Mouse (Mus musculus) embryonic stem cell, embryonic (primary cell): ENCODE measurements around the gene Sbf2.
"Not testable (repeated sequence)": the region's sequence is repeated elsewhere in the genome, so short reads cannot be mapped to it uniquely, and the experiment has no call there.

ENCODE experiments used
- CTCF ChIA-PET, 4 experiments: fragments of 300-600 bp in 2 of 4; fragments of 350-600 bp in 2 of 4; sonication (Branson Sonifier 250); formaldehyde crosslinking; loops; one replicate each; lab custom pipeline; 2022; ENCODE audit warnings: inconsistent platforms in 2 of 4; lab: Charles Lee
- POLR2A ChIA-PET, 4 experiments: fragments of 300-600 bp in 2 of 4; fragments of 350-600 bp in 2 of 4; sonication (Branson Sonifier 250); formaldehyde crosslinking; loops; one replicate each; lab custom pipeline; 2022; ENCODE audit warnings: antibody characterized with exemption in 4 of 4, inconsistent platforms in 1 of 4; lab: Charles Lee

Sbf2 gene

DNA sequence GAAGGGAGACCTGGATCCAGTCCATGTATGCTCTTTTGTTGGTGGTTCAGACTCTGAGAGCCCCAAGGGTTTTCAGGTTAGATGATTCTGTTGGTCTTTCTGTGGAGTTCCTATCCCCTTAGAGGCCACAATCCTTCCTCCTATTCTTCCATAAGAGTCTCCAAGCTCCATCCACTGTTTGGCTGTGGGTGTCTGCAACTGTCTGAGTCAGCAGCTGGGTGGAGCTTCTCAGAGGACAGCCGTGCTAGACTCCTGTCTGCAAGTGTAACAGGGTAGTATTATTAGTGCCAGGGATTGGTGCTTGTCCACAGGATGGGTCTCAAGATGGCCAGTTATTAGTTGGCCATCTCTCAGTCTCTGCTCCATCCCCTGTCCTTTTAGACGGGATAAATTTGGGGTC lies 9.3 kb upstream of the Sbf2 start:
- CTCF ChIA-PET: no interaction called here
- POLR2A ChIA-PET: interaction anchor here in 1 of 4 experiments (1.6 to 5.3 kb wide), 2 partner anchors 9 to 13 kb away, joined by 3 to 41 read pairs; partner anchors contain the start of gene Sbf2

DNA sequence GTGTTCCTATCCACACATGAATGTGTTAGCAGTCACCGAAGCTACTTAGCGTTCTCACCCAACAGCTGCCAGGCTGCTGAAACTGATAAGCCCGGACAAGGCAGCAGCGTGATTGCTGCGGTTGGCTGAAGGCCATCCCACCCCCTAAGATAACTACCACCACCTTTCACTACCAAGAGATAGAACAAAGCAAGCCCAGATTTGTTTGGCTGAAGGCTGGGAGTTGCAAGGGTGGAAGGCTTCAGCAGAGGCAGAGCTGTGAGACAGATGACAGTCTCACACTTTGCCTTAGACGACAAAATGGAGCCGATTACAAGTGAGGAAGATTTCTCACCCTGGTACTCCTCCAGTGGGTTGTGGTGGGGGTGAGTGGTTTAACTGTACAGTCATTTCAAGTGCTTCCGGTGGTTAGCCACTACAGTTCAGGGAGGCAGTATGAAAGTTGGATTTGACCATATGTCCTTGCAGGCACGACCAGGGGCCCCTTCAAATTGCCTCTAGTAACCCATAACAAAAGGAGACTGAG lies 4.4 kb upstream of the Sbf2 start:
- CTCF ChIA-PET: interaction anchor here in 2 of 4 experiments (0.6 to 1.6 kb wide), 5 partner anchors 11 to 1350 kb away, joined by 3 to 4 read pairs (median 3); no protein-coding TSS in a partner anchor
- POLR2A ChIA-PET: interaction anchor here in 3 of 4 experiments (0.5 to 5.8 kb wide), 9 partner anchors 9 to 558 kb away, joined by 3 to 47 read pairs (median 3); partner anchors contain the start of genes Adm (in 2 of the 3) and Zfp143 (in 1 of the 3)

DNA sequence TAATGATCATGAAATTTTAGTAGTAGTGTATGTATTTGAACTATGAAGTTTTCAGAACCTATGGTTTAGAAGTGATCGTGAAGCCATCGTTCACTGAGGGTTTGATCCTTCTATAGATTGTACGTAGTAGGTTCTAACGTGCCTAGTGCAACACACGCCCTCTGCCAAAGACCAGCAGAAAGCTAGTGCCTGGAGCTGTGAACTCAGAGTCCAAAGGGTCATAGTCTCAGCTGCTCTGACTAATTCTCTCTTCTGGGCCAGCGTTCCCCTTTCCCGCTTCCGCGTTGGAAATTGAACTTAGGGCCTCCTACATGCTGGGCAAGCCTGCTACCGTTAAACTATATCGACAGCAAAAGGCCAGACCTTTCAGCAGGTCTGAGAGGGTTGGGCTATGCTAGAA lies 1.1 kb upstream of the Sbf2 start:
- ChIA-PET CTCF (interaction anchor here in 2 of 4 experiments (0.7 to 1.4 kb wide), 2 partner anchors 14 to 15 kb away, joined by 3 read pairs; no protein-coding TSS in a partner anchor), POLR2A (interaction anchor here in 3 of 4 experiments (0.5 to 3.6 kb wide), 16 partner anchors 11 to 1511 kb away, joined by 3 to 45 read pairs (median 4); partner anchors contain the start of gene Adm (in 2 of the 3))

DNA sequence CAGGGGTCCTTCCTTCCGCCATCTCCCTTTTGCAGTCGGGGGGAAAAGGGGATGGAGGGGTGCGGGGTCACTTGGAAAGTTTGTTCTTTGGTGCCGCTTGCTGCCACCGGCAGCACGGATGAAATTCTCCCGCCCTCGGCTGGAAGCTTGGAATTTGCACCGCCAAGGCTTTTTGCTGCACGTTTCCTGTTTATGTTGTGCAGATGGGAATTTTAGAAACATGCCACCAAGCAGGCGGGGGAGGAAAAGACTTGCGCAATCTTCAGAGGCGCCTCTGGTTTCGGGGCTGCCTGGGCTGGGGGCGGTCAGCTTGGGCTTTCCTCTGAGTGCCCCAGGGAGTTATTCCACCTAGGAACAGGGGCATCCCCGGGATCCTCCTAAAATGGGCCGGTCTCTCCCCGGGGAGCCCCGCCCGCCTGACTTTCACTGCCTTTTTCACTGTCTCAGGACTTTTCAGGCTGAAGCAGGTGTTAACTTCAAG lies 469 bp upstream of the Sbf2 start:
- POLR2A ChIA-PET: interaction anchor here in 3 of 4 experiments (0.6 to 3.6 kb wide), 12 partner anchors 11 to 425 kb away, joined by 3 to 45 read pairs (median 4); partner anchors contain the start of gene Adm (in 2 of the 3)

DNA sequence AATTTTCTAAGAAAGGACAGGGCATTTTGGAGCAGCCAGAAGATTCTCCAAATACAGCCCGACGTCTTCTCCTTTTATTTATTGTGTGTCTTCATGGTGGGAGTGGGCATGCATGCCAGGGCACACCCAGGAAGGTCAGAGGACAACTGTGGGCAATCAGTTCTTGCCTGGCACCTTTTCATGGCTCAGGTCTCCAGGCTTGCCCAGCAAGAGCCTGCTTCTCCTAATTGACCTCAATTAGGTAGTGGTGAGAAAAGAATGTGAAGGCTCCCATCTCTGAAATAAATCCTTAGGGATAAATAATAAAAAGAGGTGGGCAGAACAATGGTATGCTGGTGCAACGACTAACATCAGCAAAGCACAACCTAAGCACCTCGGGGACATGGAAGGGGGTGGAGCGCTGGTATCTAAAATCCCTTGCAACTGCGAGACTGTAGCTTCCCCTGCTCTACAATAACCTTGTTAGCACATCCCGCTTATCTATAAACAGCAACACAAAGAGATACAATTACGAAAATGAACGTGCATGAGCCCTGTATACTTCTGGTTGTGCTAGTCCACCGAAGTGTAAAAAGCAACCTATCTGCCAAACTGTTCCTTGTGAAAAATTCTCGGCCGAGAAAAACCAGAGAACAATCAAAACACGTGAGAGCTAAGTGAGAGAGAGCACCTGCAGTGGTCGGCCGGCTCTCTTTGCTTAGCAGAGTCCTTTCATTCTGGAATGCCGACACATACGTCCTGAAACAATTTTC lies 1.2 kb downstream of the Sbf2 start:
- CTCF ChIA-PET: interaction anchor here in 1 of 4 experiments (0.8 kb wide), 1 partner anchor 327 kb away, joined by 3 read pairs; no protein-coding TSS in a partner anchor
- POLR2A ChIA-PET: interaction anchor here in 3 of 4 experiments (0.6 to 3.6 kb wide), 7 partner anchors 10 to 324 kb away, joined by 3 to 45 read pairs (median 4); partner anchors contain the start of gene Adm (in 2 of the 3)

More for the DNA sequence above, 469 bp upstream of the Sbf2 start:
- CTCF ChIA-PET: interaction anchor here in 2 of 4 experiments (0.6 to 1.4 kb wide), 2 partner anchors 15 to 350 kb away, joined by 3 read pairs; no protein-coding TSS in a partner anchor

DNA sequence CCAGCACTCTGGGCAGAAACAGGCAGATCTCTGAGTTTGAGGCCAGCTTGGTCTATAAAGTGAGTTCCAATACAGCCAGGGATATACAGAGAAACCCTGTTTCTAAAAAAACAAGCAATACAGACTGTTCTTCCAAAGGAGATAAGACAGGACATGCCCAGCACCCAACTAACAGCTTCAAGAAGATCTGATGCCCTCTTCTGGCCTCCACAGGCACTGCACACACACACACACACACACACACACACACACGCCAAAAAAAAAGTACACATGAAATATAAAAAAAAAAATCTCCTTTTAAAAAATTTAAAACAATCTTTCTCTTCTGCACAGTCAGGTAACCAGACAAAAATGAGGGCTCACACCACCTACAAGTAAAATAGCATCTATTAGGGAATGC lies 7.8 kb downstream of the Sbf2 start:
- ChIA-PET POLR2A (interaction anchor here in 3 of 4 experiments (0.5 to 0.9 kb wide), 4 partner anchors 12 to 473 kb away, joined by 3 to 6 read pairs (median 4); no protein-coding TSS in a partner anchor), CTCF (interaction anchor here in 1 of 4 experiments (0.6 kb wide), 2 partner anchors 122 to 1467 kb away, joined by 3 read pairs; no protein-coding TSS in a partner anchor)

DNA sequence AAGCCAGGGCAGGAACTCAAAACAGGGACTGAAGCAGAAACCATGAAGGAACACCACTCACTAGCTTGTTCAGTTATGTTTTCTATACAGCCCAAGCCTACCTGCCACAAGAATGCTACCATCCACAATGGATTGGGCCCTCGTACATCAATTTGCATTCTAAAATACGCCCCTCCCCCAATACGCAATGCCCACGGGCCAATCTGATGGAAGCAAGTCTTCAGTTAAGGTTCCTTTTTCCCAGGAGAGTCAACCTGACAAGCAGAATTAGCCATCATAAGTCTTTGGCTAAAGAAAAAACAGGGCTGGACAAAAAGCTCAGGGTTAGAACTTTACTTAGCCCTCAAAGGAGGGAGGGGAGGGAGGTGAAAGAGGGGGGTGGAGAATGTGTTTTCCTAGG lies 9.2 kb downstream of the Sbf2 start:
- CTCF ChIA-PET: interaction anchor here in 2 of 4 experiments (0.6 to 1.1 kb wide), 2 partner anchors 25 to 122 kb away, joined by 3 to 6 read pairs; no protein-coding TSS in a partner anchor
- POLR2A ChIA-PET: interaction anchor here in 1 of 4 experiments (1.1 kb wide), 1 partner anchor 21 kb away, joined by 3 read pairs; no protein-coding TSS in a partner anchor

DNA sequence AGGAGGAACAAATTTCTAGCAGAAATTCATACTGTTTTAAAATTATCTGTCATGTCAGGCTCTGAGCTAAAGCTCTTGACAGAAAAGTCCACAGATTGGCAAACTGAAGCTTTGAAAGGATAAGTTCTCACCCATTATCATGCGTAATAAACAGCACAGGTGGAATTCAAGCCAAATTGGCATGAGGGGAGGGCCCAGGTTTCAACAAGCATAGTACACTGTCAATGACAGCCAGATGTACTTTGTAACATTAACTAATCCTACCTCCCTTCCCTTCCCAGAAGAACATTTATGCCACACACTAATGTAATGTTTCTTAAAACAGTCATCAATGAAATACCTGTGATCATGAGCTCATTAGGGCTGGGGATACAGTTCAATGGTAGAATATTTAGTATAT lies 17.6 kb downstream of the Sbf2 start:
- POLR2A ChIA-PET: interaction anchor here in 1 of 4 experiments (1.0 kb wide), 1 partner anchor 54 kb away, joined by 3 read pairs; no protein-coding TSS in a partner anchor

DNA sequence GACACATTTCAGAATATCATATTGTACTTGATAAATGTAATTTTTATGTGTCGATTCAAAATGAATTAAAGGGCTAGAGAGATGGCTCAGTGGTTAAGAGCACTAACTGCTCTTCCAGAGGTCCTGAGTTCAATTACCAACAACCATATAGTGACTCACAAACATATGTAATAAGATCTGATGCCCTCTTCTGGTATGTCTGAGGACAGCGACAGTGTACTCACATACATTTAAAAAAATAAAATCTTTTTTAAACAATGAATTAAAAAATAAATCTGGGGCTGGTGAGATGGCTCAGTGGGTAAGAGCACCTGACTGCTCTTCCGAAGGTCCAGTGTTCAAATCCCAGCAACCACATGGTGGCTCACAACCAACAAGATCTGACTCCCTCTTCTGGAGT lies 20.7 kb downstream of the Sbf2 start:
- POLR2A ChIA-PET: interaction anchor here in 1 of 4 experiments (0.7 to 0.9 kb wide), 2 partner anchors 13 to 22 kb away, joined by 3 to 4 read pairs; no protein-coding TSS in a partner anchor
- CTCF ChIA-PET: not testable (repeated sequence)

More for the DNA sequence above, 17.6 kb downstream of the Sbf2 start:
- CTCF ChIA-PET: no interaction called here

DNA sequence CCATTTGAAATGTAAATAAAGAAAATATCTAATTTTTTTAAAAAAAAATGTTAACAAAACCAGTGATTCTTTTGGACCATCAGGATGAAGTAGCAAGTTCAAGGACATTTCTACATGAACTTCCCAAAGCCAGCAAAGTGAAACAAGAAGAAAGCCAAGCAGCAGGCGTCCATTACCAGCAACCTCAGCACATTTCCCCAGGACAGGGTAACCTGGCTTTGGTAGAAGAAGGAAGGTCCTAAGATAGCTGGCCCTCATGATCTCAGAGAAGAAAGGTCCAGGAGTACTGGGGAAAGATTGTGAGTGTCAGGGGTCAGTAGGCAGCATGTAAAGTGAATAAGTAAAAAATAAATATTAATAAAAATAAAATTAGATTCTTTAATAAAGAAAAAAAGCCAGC lies 27.0 kb downstream of the Sbf2 start:
- CTCF ChIA-PET: no interaction called here
- POLR2A ChIA-PET: no interaction called here

DNA sequence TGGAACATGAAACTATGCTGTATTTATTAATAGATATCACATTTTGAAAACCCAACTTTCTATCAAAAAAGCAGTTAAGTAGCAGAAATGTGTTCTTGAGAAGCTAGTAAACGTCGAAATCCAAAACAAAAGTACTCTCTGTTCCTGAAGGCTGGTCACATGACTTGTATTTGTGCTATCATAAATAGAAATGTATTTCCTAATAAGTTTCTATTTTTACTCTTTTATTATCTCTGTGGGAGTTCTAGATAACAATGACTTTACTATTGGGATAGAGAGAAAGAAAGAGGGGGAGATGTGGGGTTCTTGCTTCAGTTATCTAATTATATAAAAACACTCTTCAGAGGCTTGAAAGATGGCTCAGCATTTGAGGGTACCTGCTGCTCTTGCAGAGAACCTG lies 29.5 kb downstream of the Sbf2 start:
- ChIA-PET CTCF (no interaction called here), POLR2A (interaction anchor here in 1 of 4 experiments (3.2 kb wide), 1 partner anchor 11 kb away, joined by 9 read pairs; no protein-coding TSS in a partner anchor)

DNA sequence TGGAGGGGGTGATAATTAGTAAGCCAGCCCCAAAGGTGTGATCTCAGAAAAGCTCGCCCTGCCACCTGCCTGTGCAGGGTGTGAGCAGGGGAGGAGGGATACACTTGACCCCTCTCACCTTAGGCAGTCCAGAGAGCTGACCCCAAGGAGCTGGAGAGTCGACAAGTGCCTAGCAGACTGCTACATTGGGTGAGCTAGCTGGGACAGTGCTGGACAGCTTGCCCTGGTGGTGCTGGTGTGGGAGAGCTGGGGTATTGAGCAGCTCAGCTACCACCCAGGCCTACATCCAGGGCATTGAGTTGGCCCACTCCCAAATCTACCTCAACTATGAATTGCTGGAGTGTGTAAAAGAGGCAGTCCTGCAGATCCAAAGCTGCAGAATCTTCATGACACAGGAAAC lies 30.6 kb downstream of the Sbf2 start:
- POLR2A ChIA-PET: interaction anchor here in 3 of 4 experiments (0.9 to 3.2 kb wide), 3 partner anchors 9 to 36 kb away, joined by 3 to 9 read pairs (median 4); no protein-coding TSS in a partner anchor
- CTCF ChIA-PET: interaction anchor here in 2 of 4 experiments (0.6 to 0.9 kb wide), 2 partner anchors 46 to 320 kb away, joined by 3 to 7 read pairs; no protein-coding TSS in a partner anchor

DNA sequence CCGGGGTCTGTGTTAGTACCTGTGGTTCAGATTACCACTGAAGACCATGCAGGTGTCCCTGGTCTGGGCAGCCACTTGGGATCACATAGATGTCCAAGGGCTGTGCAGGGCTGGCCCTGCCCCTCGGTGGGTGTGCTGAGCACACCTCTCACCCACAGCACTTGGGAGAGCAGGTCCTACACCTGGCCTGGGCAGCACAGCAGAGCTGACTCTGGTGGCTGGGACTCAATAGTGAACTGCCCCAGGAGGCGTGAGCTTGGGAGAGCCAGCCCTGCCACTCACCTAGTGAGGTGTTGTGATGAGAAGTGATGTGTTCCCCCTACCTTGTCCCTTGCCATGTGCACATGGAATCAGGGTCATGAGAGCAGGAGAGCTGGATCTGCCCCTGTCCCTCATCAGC lies 31.0 kb downstream of the Sbf2 start:
- ChIA-PET POLR2A (interaction anchor here in 3 of 4 experiments (0.9 to 3.2 kb wide), 3 partner anchors 9 to 36 kb away, joined by 3 to 9 read pairs (median 4); no protein-coding TSS in a partner anchor), CTCF (interaction anchor here in 2 of 4 experiments (0.6 to 0.9 kb wide), 2 partner anchors 47 to 320 kb away, joined by 3 to 7 read pairs; no protein-coding TSS in a partner anchor)

DNA sequence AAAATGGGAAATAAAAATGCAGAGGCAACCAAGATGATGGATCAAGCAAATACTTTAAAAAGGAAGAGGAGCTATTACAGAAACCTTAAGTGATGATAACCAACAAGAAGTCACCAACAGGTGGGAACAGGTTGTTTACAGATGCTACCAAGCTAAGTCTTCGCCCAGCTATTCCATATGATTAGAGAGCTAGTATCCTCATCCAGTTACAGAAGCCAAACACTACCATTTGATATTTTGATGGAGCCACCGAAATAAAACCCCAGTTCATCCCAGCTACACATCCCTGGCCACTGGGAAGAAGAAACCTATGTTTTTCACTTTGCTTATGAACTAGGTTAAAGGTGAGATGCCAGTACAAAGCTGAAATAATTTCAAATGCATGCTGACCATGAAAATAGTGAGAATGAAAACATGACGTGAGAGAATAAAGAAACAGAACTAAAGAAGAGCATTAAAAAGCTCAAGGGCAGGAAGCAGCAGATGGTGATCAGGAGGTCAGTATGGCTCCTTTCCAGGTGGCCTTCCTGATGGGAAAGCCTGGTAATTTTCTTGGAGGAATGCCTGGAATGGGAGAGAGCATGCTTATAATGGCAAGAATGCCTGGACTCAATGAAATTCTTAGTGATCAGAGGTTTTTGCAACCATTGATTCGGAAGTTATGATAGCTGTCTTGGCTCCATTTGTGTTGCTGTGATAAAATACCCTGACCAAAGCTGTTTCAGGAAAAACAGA lies 48.7 kb downstream of the Sbf2 start:
- ChIA-PET CTCF (interaction anchor here in 1 of 4 experiments (0.8 kb wide), 1 partner anchor 11 kb away, joined by 3 read pairs; no protein-coding TSS in a partner anchor), POLR2A (interaction anchor here in 2 of 4 experiments (0.6 to 1.3 kb wide), 5 partner anchors 8 to 219 kb away, joined by 3 to 6 read pairs (median 3); no protein-coding TSS in a partner anchor)

DNA sequence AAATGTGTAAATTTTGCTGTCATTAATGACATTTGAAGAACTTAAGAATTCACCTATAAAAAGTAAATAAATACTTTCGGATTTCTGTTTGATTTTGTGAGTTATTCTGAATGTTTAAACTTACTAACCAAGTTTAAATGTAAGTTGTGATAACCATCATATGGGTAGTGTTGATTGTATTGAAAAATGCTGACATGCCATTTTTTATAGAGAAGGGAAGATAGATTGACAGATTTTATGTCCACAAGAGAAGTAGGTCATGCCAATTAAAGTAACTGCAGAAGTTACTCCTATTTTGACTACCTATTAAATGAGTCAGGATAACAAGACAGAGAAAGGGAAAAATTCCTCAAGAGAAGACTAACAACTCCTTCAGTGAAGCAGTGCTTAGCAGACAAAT lies 53.1 kb downstream of the Sbf2 start:
- ChIA-PET CTCF (no interaction called here), POLR2A (no interaction called here)

DNA sequence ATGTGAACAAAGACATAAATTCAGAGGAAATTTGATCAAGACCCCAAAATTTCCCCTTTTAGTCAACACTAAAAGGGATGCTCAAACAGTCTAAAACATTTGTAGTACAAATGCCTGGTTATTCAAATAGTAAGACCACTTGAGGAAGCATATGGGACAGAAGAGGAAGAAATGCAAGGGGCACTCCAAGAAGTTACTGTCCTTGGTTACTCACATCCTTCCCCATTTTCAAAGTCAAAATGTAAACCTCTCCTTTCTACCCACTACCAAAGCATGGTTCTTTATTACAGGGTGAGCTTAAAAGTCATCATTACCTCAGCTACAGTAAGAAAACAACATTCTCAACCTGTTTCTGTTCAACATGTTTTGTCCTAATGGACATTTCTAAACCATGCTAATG lies 57.7 kb downstream of the Sbf2 start:
- ChIA-PET CTCF (no interaction called here), POLR2A (no interaction called here)

DNA sequence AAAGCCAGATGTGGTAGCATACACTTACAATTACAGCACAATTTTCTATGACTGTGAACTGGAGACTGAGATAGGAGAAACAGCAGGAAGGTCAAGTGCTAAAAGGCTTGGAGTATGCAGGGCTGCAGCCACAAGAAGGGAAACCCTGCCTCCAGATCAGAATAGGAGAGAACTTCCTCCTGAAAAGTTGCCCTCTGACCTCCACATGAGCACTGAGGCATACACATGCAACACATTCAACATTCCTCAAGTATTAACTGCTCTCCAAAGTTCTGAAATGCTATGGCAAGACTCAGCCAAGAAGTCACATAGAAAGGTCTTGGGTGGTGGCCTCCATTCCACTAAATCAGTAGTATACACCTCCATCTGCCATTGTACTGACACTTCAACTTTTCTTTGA lies 58.5 kb downstream of the Sbf2 start:
- ChIA-PET POLR2A (no interaction called here), CTCF (no interaction called here)
